Mouse (Mus musculus): ENCODE data around the gene Capn7.

Gene Capn7

GRCm38 (mm10) chr14:31413475-31414086 is 77.1 kb downstream of the Capn7 start:
- no peak for DNase-seq (ENCODE audit: low read depth, low spot score)

GRCm38 (mm10) chr14:31414235-31414966 is 78.0 kb downstream of the Capn7 start:
- DNase-seq (ENCODE audit: low read depth, low spot score), result no peak

- no peak for DNase-seq (ENCODE audit: low read depth, low spot score)
These were observed 78.5 kb downstream of the Capn7 start for GRCm38 (mm10) chr14:31414967-31415376.

- no peak for DNase-seq (ENCODE audit: low read depth, low spot score)
These were observed 80.0 kb downstream of the Capn7 start for GRCm38 (mm10) chr14:31416411-31416810.

- DNase-seq (ENCODE audit: low read depth, low spot score), result no peak
These were observed 80.6 kb downstream of the Capn7 start for GRCm38 (mm10) chr14:31416835-31417549.

- no peak for DNase-seq (ENCODE audit: low read depth, low spot score)
These were observed 82.8 kb downstream of the Capn7 start for GRCm38 (mm10) chr14:31419279-31419678.

- no peak for DNase-seq (ENCODE audit: low read depth, low spot score)
These were observed 83.7 kb downstream of the Capn7 start for GRCm38 (mm10) chr14:31420135-31420534.

- no peak for DNase-seq (ENCODE audit: low read depth, low spot score)
These were observed 84.1 kb downstream of the Capn7 start for GRCm38 (mm10) chr14:31420562-31420961.

GRCm38 (mm10) chr14:31420985-31421384 is 84.5 kb downstream of the Capn7 start:
- peak; percentile 37 for DNase-seq (ENCODE audit: low read depth, low spot score)

Data from mesoderm, embryonic 11.5 days (tissue).